Mouse (Mus musculus): ENCODE measurements at regions not wholly inside any gene's neighbourhood (a gene's known extent, or its start where the extent isn't known, plus 50 kb on each side); places are given as distances from the start of the nearest gene placed in this dataset.

- 50% methylated on average over 12 of the region's 12 CpGs for WGBS
- no peaks in the 10 kb centered on the region for H3K4me1 ChIP-seq (ENCODE audit: control insufficient read depth, insufficient read depth, low read length)
- no peak for ATAC-seq (ENCODE audit: insufficient read depth, low FRiP score)
- no peaks in the 10 kb centered on the region for H3K36me3 ChIP-seq (ENCODE audit: control insufficient read depth, insufficient read depth, low read length)
- no peak overlapping the region for H3K27ac ChIP-seq (ENCODE audit: low read length)
- H3K4me2 ChIP-seq (ENCODE audit: low read depth, low read length), result no peak overlapping the region
- H3K9ac ChIP-seq (ENCODE audit: low read length), result no peak overlapping the region
- H3K27me3 ChIP-seq (ENCODE audit: control insufficient read depth, insufficient read depth, low read length), result no peaks in the 10 kb centered on the region
- H3K9me3 ChIP-seq (replicated peaks; ENCODE audit: control insufficient read depth, low read length), result no peaks in the 10 kb centered on the region
- no peak overlapping the region for H3K4me3 ChIP-seq (replicated peaks; ENCODE audit: low read length)
Observed at GRCm38 (mm10) chr11:45191392-45192189, 574.5 kb downstream of the Ebf1 start.

GRCm38 (mm10) chr11:45193319-45193718 is 576.2 kb downstream of the Ebf1 start:
- H3K27ac ChIP-seq (ENCODE audit: low read length), result no peak overlapping the region
- H3K4me2 ChIP-seq (ENCODE audit: low read depth, low read length), result no peak overlapping the region
- H3K36me3 ChIP-seq (ENCODE audit: control insufficient read depth, insufficient read depth, low read length), result no peaks in the 10 kb centered on the region
- H3K4me3 ChIP-seq (replicated peaks; ENCODE audit: low read length), result no peak overlapping the region
- WGBS, result 84% methylated on average over 5 of the region's 5 CpGs
- H3K9ac ChIP-seq (ENCODE audit: low read length), result no peak overlapping the region
- no peaks in the 10 kb centered on the region for H3K4me1 ChIP-seq (ENCODE audit: control insufficient read depth, insufficient read depth, low read length)
- ATAC-seq (ENCODE audit: insufficient read depth, low FRiP score), result no peak
- H3K27me3 ChIP-seq (ENCODE audit: control insufficient read depth, insufficient read depth, low read length), result no peaks in the 10 kb centered on the region
- no peaks in the 10 kb centered on the region for H3K9me3 ChIP-seq (replicated peaks; ENCODE audit: control insufficient read depth, low read length)

GRCm38 (mm10) chr11:45199520-45199919 is 582.4 kb downstream of the Ebf1 start:
- no peak for ATAC-seq (ENCODE audit: insufficient read depth, low FRiP score)
- H3K9ac ChIP-seq (ENCODE audit: low read length), result no peak overlapping the region
- no peak overlapping the region for H3K4me3 ChIP-seq (replicated peaks; ENCODE audit: low read length)
- H3K9me3 ChIP-seq (replicated peaks; ENCODE audit: control insufficient read depth, low read length), result no peaks in the 10 kb centered on the region
- H3K4me2 ChIP-seq (ENCODE audit: low read depth, low read length), result no peak overlapping the region
- no peaks in the 10 kb centered on the region for H3K36me3 ChIP-seq (ENCODE audit: control insufficient read depth, insufficient read depth, low read length)
- no peak overlapping the region for H3K27ac ChIP-seq (ENCODE audit: low read length)
- WGBS, result 59% methylated on average over 4 of the region's 4 CpGs
- no peaks in the 10 kb centered on the region for H3K4me1 ChIP-seq (ENCODE audit: control insufficient read depth, insufficient read depth, low read length)
- H3K27me3 ChIP-seq (ENCODE audit: control insufficient read depth, insufficient read depth, low read length), result no peaks in the 10 kb centered on the region

GRCm38 (mm10) chr11:45200714-45201405 is 583.7 kb downstream of the Ebf1 start:
- H3K4me3 ChIP-seq (replicated peaks; ENCODE audit: low read length), result no peak overlapping the region
- no peak overlapping the region for H3K27ac ChIP-seq (ENCODE audit: low read length)
- no peak overlapping the region for H3K4me2 ChIP-seq (ENCODE audit: low read depth, low read length)
- no peaks in the 10 kb centered on the region for H3K9me3 ChIP-seq (replicated peaks; ENCODE audit: control insufficient read depth, low read length)
- ATAC-seq (ENCODE audit: insufficient read depth, low FRiP score), result no peak
- no peak overlapping the region for H3K9ac ChIP-seq (ENCODE audit: low read length)
- H3K27me3 ChIP-seq (ENCODE audit: control insufficient read depth, insufficient read depth, low read length), result no peaks in the 10 kb centered on the region
- H3K4me1 ChIP-seq (ENCODE audit: control insufficient read depth, insufficient read depth, low read length), result no peaks in the 10 kb centered on the region
- H3K36me3 ChIP-seq (ENCODE audit: control insufficient read depth, insufficient read depth, low read length), result no peaks in the 10 kb centered on the region
- 51% methylated on average over 9 of the region's 9 CpGs for WGBS

GRCm38 (mm10) chr11:45203446-45203845 is 586.3 kb downstream of the Ebf1 start:
- no peak overlapping the region for H3K4me3 ChIP-seq (replicated peaks; ENCODE audit: low read length)
- H3K9ac ChIP-seq (ENCODE audit: low read length), result no peak overlapping the region
- H3K36me3 ChIP-seq (ENCODE audit: control insufficient read depth, insufficient read depth, low read length), result no peaks in the 10 kb centered on the region
- H3K9me3 ChIP-seq (replicated peaks; ENCODE audit: control insufficient read depth, low read length), result no peaks in the 10 kb centered on the region
- no peak overlapping the region for H3K4me2 ChIP-seq (ENCODE audit: low read depth, low read length)
- H3K27ac ChIP-seq (ENCODE audit: low read length), result no peak overlapping the region
- 67% methylated on average over 5 of the region's 5 CpGs for WGBS
- no peak for ATAC-seq (ENCODE audit: insufficient read depth, low FRiP score)
- H3K27me3 ChIP-seq (ENCODE audit: control insufficient read depth, insufficient read depth, low read length), result no peaks in the 10 kb centered on the region
- no peaks in the 10 kb centered on the region for H3K4me1 ChIP-seq (ENCODE audit: control insufficient read depth, insufficient read depth, low read length)

- no peak for ATAC-seq (ENCODE audit: insufficient read depth, low FRiP score)
- H3K4me1 ChIP-seq (ENCODE audit: control insufficient read depth, insufficient read depth, low read length), result no peaks in the 10 kb centered on the region
- 75% methylated on average over 8 of the region's 8 CpGs for WGBS
Observed at GRCm38 (mm10) chr11:45206611-45207525, 589.8 kb downstream of the Ebf1 start.

GRCm38 (mm10) chr11:45214096-45214495 is 597.0 kb downstream of the Ebf1 start:
- H3K36me3 ChIP-seq (ENCODE audit: control insufficient read depth, insufficient read depth, low read length), result no peaks in the 10 kb centered on the region
- no peak overlapping the region for H3K4me2 ChIP-seq (ENCODE audit: low read depth, low read length)
- WGBS, result 74% methylated on average over 1 of the region's 1 CpGs
- no peaks in the 10 kb centered on the region for H3K9me3 ChIP-seq (replicated peaks; ENCODE audit: control insufficient read depth, low read length)
- ATAC-seq (ENCODE audit: insufficient read depth, low FRiP score), result no peak
- no peaks in the 10 kb centered on the region for H3K27me3 ChIP-seq (ENCODE audit: control insufficient read depth, insufficient read depth, low read length)
- H3K4me1 ChIP-seq (ENCODE audit: control insufficient read depth, insufficient read depth, low read length), result no peaks in the 10 kb centered on the region
- no peak overlapping the region for H3K9ac ChIP-seq (ENCODE audit: low read length)
- H3K27ac ChIP-seq (ENCODE audit: low read length), result no peak overlapping the region
- no peak overlapping the region for H3K4me3 ChIP-seq (replicated peaks; ENCODE audit: low read length)

More at GRCm38 (mm10) chr11:45206611-45207525, 589.8 kb downstream of the Ebf1 start:
- no peak overlapping the region for H3K9ac ChIP-seq (ENCODE audit: low read length)
- H3K36me3 ChIP-seq (ENCODE audit: control insufficient read depth, insufficient read depth, low read length), result no peaks in the 10 kb centered on the region
- H3K4me2 ChIP-seq (ENCODE audit: low read depth, low read length), result no peak overlapping the region
- H3K27me3 ChIP-seq (ENCODE audit: control insufficient read depth, insufficient read depth, low read length), result no peaks in the 10 kb centered on the region
- H3K9me3 ChIP-seq (replicated peaks; ENCODE audit: control insufficient read depth, low read length), result no peaks in the 10 kb centered on the region
- no peak overlapping the region for H3K4me3 ChIP-seq (replicated peaks; ENCODE audit: low read length)
- H3K27ac ChIP-seq (ENCODE audit: low read length), result no peak overlapping the region

GRCm38 (mm10) chr11:45216942-45217474 is 599.9 kb downstream of the Ebf1 start:
- no peak overlapping the region for H3K4me3 ChIP-seq (replicated peaks; ENCODE audit: low read length)
- H3K27ac ChIP-seq (ENCODE audit: low read length), result no peak overlapping the region
- H3K9ac ChIP-seq (ENCODE audit: low read length), result no peak overlapping the region
- no peak for ATAC-seq (ENCODE audit: insufficient read depth, low FRiP score)
- no peaks in the 10 kb centered on the region for H3K9me3 ChIP-seq (replicated peaks; ENCODE audit: control insufficient read depth, low read length)
- H3K36me3 ChIP-seq (ENCODE audit: control insufficient read depth, insufficient read depth, low read length), result no peaks in the 10 kb centered on the region
- H3K4me2 ChIP-seq (ENCODE audit: low read depth, low read length), result no peak overlapping the region
- H3K4me1 ChIP-seq (ENCODE audit: control insufficient read depth, insufficient read depth, low read length), result no peaks in the 10 kb centered on the region
- 59% methylated on average over 3 of the region's 3 CpGs for WGBS
- no peaks in the 10 kb centered on the region for H3K27me3 ChIP-seq (ENCODE audit: control insufficient read depth, insufficient read depth, low read length)

Data from stomach, embryonic 16.5 days (tissue).